Mouse (Mus musculus): ENCODE data around the gene Capns1. TPM values are rescaled to one million over a fixed set of nuclear protein-coding genes. Genes with fewer than 3 reads are reported as not detected.
"Not testable (repeated sequence)": the region's sequence is repeated elsewhere in the genome, so short reads cannot be mapped to it uniquely, and the experiment has no call there.

Capns1 gene
- polyA plus RNA-seq, 1 experiment: 724 TPM

- H3K4me3 ChIP-seq (ENCODE audit: insufficient read depth, low read depth, low read length): no peak overlapping the region
- TF ChIP-seq CTCF (conservative IDR thresholded peaks at IDR 0.05; ENCODE audit: insufficient read depth, insufficient read length, low read depth, low read length) (no peak), POLR2A (IDR thresholded peaks at IDR 0.05; ENCODE audit: low read depth, low read length) (no peak)
- H3K27me3 ChIP-seq (replicated peaks; ENCODE audit: control insufficient read depth, insufficient read depth, low read length): no peaks in the 10 kb centered on the region
- no peaks in the 10 kb centered on the region; the same call in 1 of the 2 replicates for H3K36me3 ChIP-seq (ENCODE audit: control insufficient read depth, insufficient read depth, low read length)
- H3K4me1 ChIP-seq (ENCODE audit: control insufficient read depth, insufficient read depth, low read length): peaks cover 7% of the 10 kb centered on the region; the same call in 1 of the 2 replicates
- 66% methylated on average over 12 of the region's 12 CpGs for WGBS
- no peak overlapping the region for H3K27ac ChIP-seq (ENCODE audit: insufficient read depth, low read depth, low read length)
- DNase-seq: no peak
Measured at GRCm38 (mm10) chr7:30188344-30189115, 10.1 kb downstream of the Capns1 start.

- no peaks in the 10 kb centered on the region; the same call in 1 of the 2 replicates for H3K36me3 ChIP-seq (ENCODE audit: control insufficient read depth, insufficient read depth, low read length)
- WGBS: 76% methylated on average over 13 of the region's 13 CpGs
- DNase-seq: no peak
- peaks cover 5% of the 10 kb centered on the region; the same call in 1 of the 2 replicates for H3K4me1 ChIP-seq (ENCODE audit: control insufficient read depth, insufficient read depth, low read length)
- H3K27ac ChIP-seq (ENCODE audit: insufficient read depth, low read depth, low read length): peak overlapping the region; percentile 58; the same call in 1 of the 2 replicates
- H3K4me3 ChIP-seq (ENCODE audit: insufficient read depth, low read depth, low read length): no peak overlapping the region
- no peaks in the 10 kb centered on the region for H3K27me3 ChIP-seq (replicated peaks; ENCODE audit: control insufficient read depth, insufficient read depth, low read length)
- no peak for TF ChIP-seq POLR2A (IDR thresholded peaks at IDR 0.05; ENCODE audit: low read depth, low read length)
- no peak for TF ChIP-seq CTCF (conservative IDR thresholded peaks at IDR 0.05; ENCODE audit: insufficient read depth, insufficient read length, low read depth, low read length)
Measured at GRCm38 (mm10) chr7:30184641-30185348, 13.8 kb downstream of the Capns1 start.

- Histone ChIP-seq H3K27ac (ENCODE audit: insufficient read depth, low read depth, low read length) (peak within 1 kb of the TSS; percentile 58), H3K4me3 (ENCODE audit: insufficient read depth, low read depth, low read length) (peak within 1 kb of the TSS; percentile 53), H3K4me1 (ENCODE audit: control insufficient read depth, insufficient read depth, low read length) (peaks cover 5% of the 10 kb centered on the region; the same call in 1 of the 2 replicates), H3K36me3 (ENCODE audit: control insufficient read depth, insufficient read depth, low read length) (no peaks in the 10 kb centered on the region; the same call in 1 of the 2 replicates), H3K27me3 (replicated peaks; ENCODE audit: control insufficient read depth, insufficient read depth, low read length) (no peaks in the 10 kb centered on the region)
- TF ChIP-seq POLR2A (IDR thresholded peaks at IDR 0.05; ENCODE audit: low read depth, low read length) (peak; percentile 17), CTCF (conservative IDR thresholded peaks at IDR 0.05; ENCODE audit: insufficient read depth, insufficient read length, low read depth, low read length) (no peak)
- under 1% methylated on average over 11 of the region's 11 CpGs for WGBS
- peak; percentile 96 for DNase-seq
Measured at GRCm38 (mm10) chr7:30183879-30184289, 14.7 kb downstream of the Capns1 start, which contains the start of gene Cox7a1. Gene Cox7a1 (plus strand): TSS chr7:30184144.

GRCm38 (mm10) chr7:30183189-30183588 lies 15.4 kb downstream of the Capns1 start:
- not testable (repeated sequence) for H3K4me1 ChIP-seq (ENCODE audit: control insufficient read depth, insufficient read depth, low read length); DNase-seq; H3K4me3 ChIP-seq (ENCODE audit: insufficient read depth, low read depth, low read length); H3K27me3 ChIP-seq (replicated peaks; ENCODE audit: control insufficient read depth, insufficient read depth, low read length); H3K36me3 ChIP-seq (ENCODE audit: control insufficient read depth, insufficient read depth, low read length); H3K27ac ChIP-seq (ENCODE audit: insufficient read depth, low read depth, low read length)
- 86% methylated on average over 6 of the region's 7 CpGs for WGBS

- not testable (repeated sequence) for H3K4me1 ChIP-seq (ENCODE audit: control insufficient read depth, insufficient read depth, low read length); H3K36me3 ChIP-seq (ENCODE audit: control insufficient read depth, insufficient read depth, low read length); H3K27ac ChIP-seq (ENCODE audit: insufficient read depth, low read depth, low read length); DNase-seq; H3K4me3 ChIP-seq (ENCODE audit: insufficient read depth, low read depth, low read length); H3K27me3 ChIP-seq (replicated peaks; ENCODE audit: control insufficient read depth, insufficient read depth, low read length)
- 92% methylated on average over 10 of the region's 10 CpGs for WGBS
Measured at GRCm38 (mm10) chr7:30181929-30182328, 16.7 kb downstream of the Capns1 start.

GRCm38 (mm10) chr7:30181308-30181707 lies 17.3 kb downstream of the Capns1 start:
- H3K27ac ChIP-seq (ENCODE audit: insufficient read depth, low read depth, low read length): no peak overlapping the region
- H3K27me3 ChIP-seq (replicated peaks; ENCODE audit: control insufficient read depth, insufficient read depth, low read length): no peaks in the 10 kb centered on the region
- TF ChIP-seq CTCF (conservative IDR thresholded peaks at IDR 0.05; ENCODE audit: insufficient read depth, insufficient read length, low read depth, low read length) (peak; percentile 91), POLR2A (IDR thresholded peaks at IDR 0.05; ENCODE audit: low read depth, low read length) (no peak)
- peaks cover 5% of the 10 kb centered on the region; the same call in 1 of the 2 replicates for H3K4me1 ChIP-seq (ENCODE audit: control insufficient read depth, insufficient read depth, low read length)
- peaks cover 6% of the 10 kb centered on the region; the same call in 1 of the 2 replicates for H3K36me3 ChIP-seq (ENCODE audit: control insufficient read depth, insufficient read depth, low read length)
- DNase-seq: peak; percentile 77
- no peak overlapping the region for H3K4me3 ChIP-seq (ENCODE audit: insufficient read depth, low read depth, low read length)
- under 1% methylated on average over 4 of the region's 4 CpGs for WGBS

- no peak overlapping the region for H3K4me3 ChIP-seq (ENCODE audit: insufficient read depth, low read depth, low read length)
- H3K27me3 ChIP-seq (replicated peaks; ENCODE audit: control insufficient read depth, insufficient read depth, low read length): no peaks in the 10 kb centered on the region
- WGBS: 86% methylated on average over 11 of the region's 11 CpGs
- H3K27ac ChIP-seq (ENCODE audit: insufficient read depth, low read depth, low read length): no peak overlapping the region
- peaks cover 6% of the 10 kb centered on the region; the same call in 1 of the 2 replicates for H3K36me3 ChIP-seq (ENCODE audit: control insufficient read depth, insufficient read depth, low read length)
- no peak for DNase-seq
- H3K4me1 ChIP-seq (ENCODE audit: control insufficient read depth, insufficient read depth, low read length): no peaks in the 10 kb centered on the region
- TF ChIP-seq CTCF (conservative IDR thresholded peaks at IDR 0.05; ENCODE audit: insufficient read depth, insufficient read length, low read depth, low read length) (no peak), POLR2A (IDR thresholded peaks at IDR 0.05; ENCODE audit: low read depth, low read length) (no peak)
Measured at GRCm38 (mm10) chr7:30178256-30178655, 20.4 kb downstream of the Capns1 start.

Data from kidney, adult 2 months (tissue).